Mouse (Mus musculus): Measurements from ENCODE around the gene Pdzd7. TPM values are rescaled to one million over a fixed set of nuclear protein-coding genes. Genes with fewer than 3 reads are reported as not detected.
A peak's percentile ranks its signal among the peaks of the same experiment; 100 is the strongest.

Pdzd7 gene
- polyA plus RNA-seq, 1 experiment from 2014 or later: 0.41 TPM

GRCm38 (mm10) chr19:45030746-45031693, 14.5 kb downstream of the Pdzd7 start:
- WGBS: 42% methylated on average over 20 of the region's 20 CpGs
- Histone ChIP-seq H3K9ac (replicated peaks; ENCODE audit: low read length) (no peak overlapping the region), H3K36me3 (replicated peaks; ENCODE audit: control insufficient read depth, insufficient read depth, low read depth, low read length) (peaks cover 15% of the 10 kb centered on the region), H3K4me1 (ENCODE audit: control insufficient read depth, insufficient read depth, low read length) (no peaks in the 10 kb centered on the region; the same call in 1 of the 2 replicates), H3K27me3 (ENCODE audit: control insufficient read depth, insufficient read depth, low read length) (no peaks in the 10 kb centered on the region), H3K9me3 (replicated peaks; ENCODE audit: control insufficient read depth, low read length) (no peaks in the 10 kb centered on the region), H3K27ac (replicated peaks; ENCODE audit: low read depth, low read length) (no peak overlapping the region), H3K4me2 (ENCODE audit: low read depth, low read length) (no peak overlapping the region), H3K4me3 (ENCODE audit: low read depth, low read length) (no peak overlapping the region)
- ATAC-seq (replicated peaks; ENCODE audit: insufficient number of reproducible peaks, low FRiP score, low TSS enrichment, low read depth): no peak
- peak; percentile 94 for DNase-seq (ENCODE audit: low spot score)

GRCm38 (mm10) chr19:45030111-45030510, 15.4 kb downstream of the Pdzd7 start:
- Histone ChIP-seq H3K4me3 (ENCODE audit: low read depth, low read length) (no peak overlapping the region), H3K4me1 (ENCODE audit: control insufficient read depth, insufficient read depth, low read length) (no peaks in the 10 kb centered on the region; the same call in 1 of the 2 replicates), H3K4me2 (ENCODE audit: low read depth, low read length) (no peak overlapping the region), H3K27me3 (ENCODE audit: control insufficient read depth, insufficient read depth, low read length) (no peaks in the 10 kb centered on the region), H3K27ac (replicated peaks; ENCODE audit: low read depth, low read length) (no peak overlapping the region), H3K9me3 (replicated peaks; ENCODE audit: control insufficient read depth, low read length) (no peaks in the 10 kb centered on the region), H3K9ac (replicated peaks; ENCODE audit: low read length) (no peak overlapping the region), H3K36me3 (replicated peaks; ENCODE audit: control insufficient read depth, insufficient read depth, low read depth, low read length) (peaks cover 17% of the 10 kb centered on the region)
- no peak for ATAC-seq (replicated peaks; ENCODE audit: insufficient number of reproducible peaks, low FRiP score, low TSS enrichment, low read depth)
- 33% methylated on average over 8 of the region's 8 CpGs for WGBS
- peak; percentile 72 for DNase-seq (ENCODE audit: low spot score)

GRCm38 (mm10) chr19:45029571-45029970, 15.9 kb downstream of the Pdzd7 start:
- no peaks in the 10 kb centered on the region for H3K9me3 ChIP-seq (replicated peaks; ENCODE audit: control insufficient read depth, low read length)
- WGBS: 51% methylated on average over 9 of the region's 9 CpGs
- no peaks in the 10 kb centered on the region for H3K27me3 ChIP-seq (ENCODE audit: control insufficient read depth, insufficient read depth, low read length)
- no peak overlapping the region for H3K9ac ChIP-seq (replicated peaks; ENCODE audit: low read length)
- no peaks in the 10 kb centered on the region; the same call in 1 of the 2 replicates for H3K4me1 ChIP-seq (ENCODE audit: control insufficient read depth, insufficient read depth, low read length)
- H3K4me3 ChIP-seq (ENCODE audit: low read depth, low read length): no peak overlapping the region
- H3K4me2 ChIP-seq (ENCODE audit: low read depth, low read length): no peak overlapping the region
- ATAC-seq (replicated peaks; ENCODE audit: insufficient number of reproducible peaks, low FRiP score, low TSS enrichment, low read depth): no peak
- no peak overlapping the region for H3K27ac ChIP-seq (replicated peaks; ENCODE audit: low read depth, low read length)
- H3K36me3 ChIP-seq (replicated peaks; ENCODE audit: control insufficient read depth, insufficient read depth, low read depth, low read length): peaks cover 17% of the 10 kb centered on the region
- no peak for DNase-seq (ENCODE audit: low spot score)

- no peak for ATAC-seq (replicated peaks; ENCODE audit: insufficient number of reproducible peaks, low FRiP score, low TSS enrichment, low read depth)
- Histone ChIP-seq H3K27me3 (ENCODE audit: control insufficient read depth, insufficient read depth, low read length) (no peaks in the 10 kb centered on the region), H3K4me1 (ENCODE audit: control insufficient read depth, insufficient read depth, low read length) (no peaks in the 10 kb centered on the region; the same call in none of the 2 replicates), H3K4me2 (ENCODE audit: low read depth, low read length) (no peak overlapping the region), H3K27ac (replicated peaks; ENCODE audit: low read depth, low read length) (no peak overlapping the region), H3K4me3 (ENCODE audit: low read depth, low read length) (no peak overlapping the region), H3K9me3 (replicated peaks; ENCODE audit: control insufficient read depth, low read length) (no peaks in the 10 kb centered on the region), H3K9ac (replicated peaks; ENCODE audit: low read length) (no peak overlapping the region), H3K36me3 (replicated peaks; ENCODE audit: control insufficient read depth, insufficient read depth, low read depth, low read length) (peaks cover 20% of the 10 kb centered on the region)
- no peak for DNase-seq (ENCODE audit: low spot score)
- 60% methylated on average over 19 of the region's 19 CpGs for WGBS
Measured at GRCm38 (mm10) chr19:45028746-45029145, 16.8 kb downstream of the Pdzd7 start.

- no peak overlapping the region for H3K27ac ChIP-seq (replicated peaks; ENCODE audit: low read depth, low read length)
Measured at GRCm38 (mm10) chr19:45027848-45028247, 17.7 kb downstream of the Pdzd7 start.

GRCm38 (mm10) chr19:45026958-45027670, 18.4 kb downstream of the Pdzd7 start:
- Histone ChIP-seq H3K4me2 (ENCODE audit: low read depth, low read length) (no peak overlapping the region), H3K9ac (replicated peaks; ENCODE audit: low read length) (no peak overlapping the region), H3K9me3 (replicated peaks; ENCODE audit: control insufficient read depth, low read length) (no peaks in the 10 kb centered on the region), H3K4me3 (ENCODE audit: low read depth, low read length) (no peak overlapping the region), H3K27ac (replicated peaks; ENCODE audit: low read depth, low read length) (no peak overlapping the region), H3K36me3 (replicated peaks; ENCODE audit: control insufficient read depth, insufficient read depth, low read depth, low read length) (peaks cover 23% of the 10 kb centered on the region), H3K27me3 (ENCODE audit: control insufficient read depth, insufficient read depth, low read length) (no peaks in the 10 kb centered on the region), H3K4me1 (ENCODE audit: control insufficient read depth, insufficient read depth, low read length) (peaks cover 2% of the 10 kb centered on the region)
- 76% methylated on average over 6 of the region's 6 CpGs for WGBS
- ATAC-seq (replicated peaks; ENCODE audit: insufficient number of reproducible peaks, low FRiP score, low TSS enrichment, low read depth): no peak
- DNase-seq (ENCODE audit: low spot score): no peak

More at GRCm38 (mm10) chr19:45027848-45028247, 17.7 kb downstream of the Pdzd7 start:
- Histone ChIP-seq H3K4me3 (ENCODE audit: low read depth, low read length) (no peak overlapping the region), H3K4me1 (ENCODE audit: control insufficient read depth, insufficient read depth, low read length) (peaks cover 2% of the 10 kb centered on the region), H3K4me2 (ENCODE audit: low read depth, low read length) (no peak overlapping the region), H3K27me3 (ENCODE audit: control insufficient read depth, insufficient read depth, low read length) (no peaks in the 10 kb centered on the region), H3K36me3 (replicated peaks; ENCODE audit: control insufficient read depth, insufficient read depth, low read depth, low read length) (peaks cover 23% of the 10 kb centered on the region), H3K9ac (replicated peaks; ENCODE audit: low read length) (no peak overlapping the region), H3K9me3 (replicated peaks; ENCODE audit: control insufficient read depth, low read length) (no peaks in the 10 kb centered on the region)
- DNase-seq (ENCODE audit: low spot score) (no peak), ATAC-seq (replicated peaks; ENCODE audit: insufficient number of reproducible peaks, low FRiP score, low TSS enrichment, low read depth) (no peak)
- 67% methylated on average over 6 of the region's 6 CpGs for WGBS

- Histone ChIP-seq H3K9me3 (replicated peaks; ENCODE audit: control insufficient read depth, low read length) (no peaks in the 10 kb centered on the region), H3K9ac (replicated peaks; ENCODE audit: low read length) (no peak overlapping the region), H3K4me3 (ENCODE audit: low read depth, low read length) (no peak overlapping the region), H3K4me2 (ENCODE audit: low read depth, low read length) (no peak overlapping the region), H3K4me1 (ENCODE audit: control insufficient read depth, insufficient read depth, low read length) (peaks cover 4% of the 10 kb centered on the region), H3K27me3 (ENCODE audit: control insufficient read depth, insufficient read depth, low read length) (no peaks in the 10 kb centered on the region), H3K36me3 (replicated peaks; ENCODE audit: control insufficient read depth, insufficient read depth, low read depth, low read length) (peaks cover 23% of the 10 kb centered on the region), H3K27ac (replicated peaks; ENCODE audit: low read depth, low read length) (no peak overlapping the region)
- ATAC-seq (replicated peaks; ENCODE audit: insufficient number of reproducible peaks, low FRiP score, low TSS enrichment, low read depth) (no peak), DNase-seq (ENCODE audit: low spot score) (peak; percentile 39)
- WGBS: 83% methylated on average over 37 of the region's 37 CpGs
Measured at GRCm38 (mm10) chr19:45025937-45026568, 19.5 kb downstream of the Pdzd7 start.
